Mouse (Mus musculus): ENCODE measurements around the gene Pola2. TPM values are rescaled to one million over a fixed set of nuclear protein-coding genes. Genes with fewer than 3 reads are reported as not detected.
A peak's percentile ranks its signal among the peaks of the same experiment; 100 is the strongest.

The Pola2 gene
- total and polyA plus RNA-seq, 3 experiments, result 77.3 to 126 (median 99.4) TPM

GRCm38 (mm10) chr19:5922963-5923362, 41.0 kb downstream of the Pola2 start:
- Histone ChIP-seq H3K27me3 (ENCODE audit: control insufficient read depth in 1 of 2, insufficient read depth in 2 of 2, low read length in 2 of 2) (no peaks in the 10 kb centered on the region), H3K36me3 (ENCODE audit: control insufficient read depth in 1 of 2, insufficient read depth in 2 of 2, low read length in 2 of 2) (peaks cover 0 to 12% of the 10 kb centered on the region in 2 experiments; a peak in 2 of 4 replicates), H3K4me3 (ENCODE audit: control insufficient read depth in 1 of 2, insufficient read depth in 1 of 2, low read depth in 2 of 2, low read length in 2 of 2) (no peak overlapping the region), H3K27ac (ENCODE audit: control insufficient read depth, low read depth, low read length) (peak overlapping the region; percentile 65), H3K9me3 (replicated peaks; ENCODE audit: insufficient read depth, low read length) (no peaks in the 10 kb centered on the region), H3K9ac (ENCODE audit: control insufficient read depth, low read depth, low read length, poor library complexity, severe bottlenecking) (no peak overlapping the region), H3K79me2 (ENCODE audit: control insufficient read depth, insufficient read depth, low read length, poor library complexity) (no peaks in the 10 kb centered on the region), H3K4me1 (ENCODE audit: control insufficient read depth in 1 of 2, insufficient read depth in 2 of 2, low read length in 2 of 2) (peaks cover 12 to 16% of the 10 kb centered on the region in 2 experiments)
- no peak for DNase-seq (ENCODE audit: low read depth, low spot score)
- no peak for TF ChIP-seq GABPA (IDR thresholded peaks at IDR 0.05; ENCODE audit: low read depth, low read length)
- TF ChIP-seq ETS1 (IDR thresholded peaks at IDR 0.05; ENCODE audit: low read depth, low read length), result no peak
- TF ChIP-seq UBTF (IDR thresholded peaks at IDR 0.05; ENCODE audit: borderline replicate concordance, insufficient read depth, low read depth, low read length), result no peak
- no peak for TF ChIP-seq SIN3A (IDR thresholded peaks at IDR 0.05; ENCODE audit: low read length)
- TF ChIP-seq NRF1 (IDR thresholded peaks at IDR 0.05; ENCODE audit: insufficient read depth, low read depth, low read length, poor library complexity, severe bottlenecking), result no peak
- no peak for TF ChIP-seq MXI1 (IDR thresholded peaks at IDR 0.05; ENCODE audit: low read depth, low read length)
- TF ChIP-seq RCOR1 (IDR thresholded peaks at IDR 0.05; ENCODE audit: low read depth, low read length), result no peak
- no peak for TF ChIP-seq MAFK (IDR thresholded peaks at IDR 0.05; ENCODE audit: borderline replicate concordance, low read depth, low read length)
- no peak for TF ChIP-seq ZKSCAN1 (IDR thresholded peaks at IDR 0.05; ENCODE audit: low read depth, low read length)
- no peak for TF ChIP-seq POLR2AphosphoS2 (IDR thresholded peaks at IDR 0.05; ENCODE audit: low read length)
- TF ChIP-seq TBP (IDR thresholded peaks at IDR 0.05; ENCODE audit: low read depth, low read length), result no peak
- TF ChIP-seq E2F4 (IDR thresholded peaks at IDR 0.05; ENCODE audit: borderline replicate concordance, low read depth, low read length), result no peak
- no peak for TF ChIP-seq CHD1 (IDR thresholded peaks at IDR 0.05; ENCODE audit: low read depth, low read length)
- no peak for TF ChIP-seq TAL1 (IDR thresholded peaks at IDR 0.05; ENCODE audit: low read length)
- no peak for TF ChIP-seq MEF2A (IDR thresholded peaks at IDR 0.05; ENCODE audit: extremely low read depth, insufficient replicate concordance, low read depth, low read length, poor library complexity, severe bottlenecking)
- TF ChIP-seq POLR2AphosphoS5 (IDR thresholded peaks at IDR 0.05; ENCODE audit: borderline replicate concordance, low read depth, low read length), result no peak
- TF ChIP-seq MYB (IDR thresholded peaks at IDR 0.05; ENCODE audit: low read depth, low read length), result no peak
- no peak for TF ChIP-seq CHD2 (IDR thresholded peaks at IDR 0.05; ENCODE audit: low read length)

- Histone ChIP-seq H3K4me1 (ENCODE audit: control insufficient read depth in 1 of 2, insufficient read depth in 2 of 2, low read length in 2 of 2) (peaks cover 12 to 16% of the 10 kb centered on the region in 2 experiments), H3K36me3 (ENCODE audit: control insufficient read depth in 1 of 2, insufficient read depth in 2 of 2, low read length in 2 of 2) (peaks cover 0 to 12% of the 10 kb centered on the region in 2 experiments; a peak in 2 of 4 replicates), H3K9ac (ENCODE audit: control insufficient read depth, low read depth, low read length, poor library complexity, severe bottlenecking) (peak overlapping the region; percentile 54), H3K27ac (ENCODE audit: control insufficient read depth, low read depth, low read length) (peak overlapping the region; percentile 90), H3K27me3 (ENCODE audit: control insufficient read depth in 1 of 2, insufficient read depth in 2 of 2, low read length in 2 of 2) (no peaks in the 10 kb centered on the region), H3K4me3 (ENCODE audit: control insufficient read depth in 1 of 2, insufficient read depth in 1 of 2, low read depth in 2 of 2, low read length in 2 of 2) (peak overlapping the region; percentile 28 to 38), H3K79me2 (ENCODE audit: control insufficient read depth, insufficient read depth, low read length, poor library complexity) (no peaks in the 10 kb centered on the region), H3K9me3 (replicated peaks; ENCODE audit: insufficient read depth, low read length) (no peaks in the 10 kb centered on the region)
- DNase-seq (ENCODE audit: low read depth, low spot score), result peak; percentile 89
- TF ChIP-seq POLR2A (IDR thresholded peaks at IDR 0.05; ENCODE audit: control insufficient read depth in 1 of 2, insufficient read depth in 1 of 2, low read depth in 1 of 2, low read length in 2 of 2, poor library complexity in 1 of 2) (peak; percentile 17 to 53; a peak in 2 of 4 replicates), POLR2AphosphoS5 (IDR thresholded peaks at IDR 0.05; ENCODE audit: borderline replicate concordance, low read depth, low read length) (no peak), EP300 (IDR thresholded peaks at IDR 0.05; ENCODE audit: low read depth in 1 of 2, low read length in 2 of 2) (peak; percentile 89), MXI1 (IDR thresholded peaks at IDR 0.05; ENCODE audit: low read depth, low read length) (peak; percentile 97), TAL1 (IDR thresholded peaks at IDR 0.05; ENCODE audit: low read length) (peak; percentile 92), ZNF384 (IDR thresholded peaks at IDR 0.05; ENCODE audit: low read depth, low read length) (0 out of 2 replicates have a peak, but pooled peaks have one; percentile 13), NELFE (IDR thresholded peaks at IDR 0.05; ENCODE audit: low read depth, low read length) (no peak), SMC3 (IDR thresholded peaks at IDR 0.05; ENCODE audit: low read depth, low read length) (0 out of 2 replicates have a peak, but pooled peaks have one; percentile 10), ZC3H11A (IDR thresholded peaks at IDR 0.05; ENCODE audit: low read depth, low read length) (no peak), TBP (IDR thresholded peaks at IDR 0.05; ENCODE audit: low read depth, low read length) (peak; percentile 71), ZKSCAN1 (IDR thresholded peaks at IDR 0.05; ENCODE audit: low read depth, low read length) (0 out of 2 replicates have a peak, but pooled peaks have one; percentile 27), MAX (IDR thresholded peaks at IDR 0.05; ENCODE audit: low read length) (peak; percentile 96), USF1 (IDR thresholded peaks at IDR 0.05; ENCODE audit: low read depth, low read length) (peak; percentile 75), JUND (IDR thresholded peaks at IDR 0.05; ENCODE audit: low read depth, low read length) (no peak), SIN3A (IDR thresholded peaks at IDR 0.05; ENCODE audit: low read length) (peak; percentile 75), TCF12 (IDR thresholded peaks at IDR 0.05; ENCODE audit: low read depth, low read length) (peak; percentile 96), RAD21 (IDR thresholded peaks at IDR 0.05; ENCODE audit: low read depth, low read length) (no peak), E2F4 (IDR thresholded peaks at IDR 0.05; ENCODE audit: borderline replicate concordance, low read depth, low read length) (no peak)
Observed at GRCm38 (mm10) chr19:5922119-5922942, 41.7 kb downstream of the Pola2 start.
